Mouse (Mus musculus): ENCODE results near the gene Cdk14.

- TF ChIP-seq CTCF (IDR thresholded peaks at IDR 0.05; ENCODE audit: low read depth, low read length) = no peak
- TF ChIP-seq EP300 (IDR thresholded peaks at IDR 0.05; ENCODE audit: insufficient read depth, low read depth, low read length) = no peak
- TF ChIP-seq POLR2A (IDR thresholded peaks at IDR 0.05; ENCODE audit: insufficient read depth, low read length) = no peak
Measured at GRCm38 (mm10) chr5:4816981-4817380, 603.1 kb downstream of the Cdk14 start.
